Mouse (Mus musculus) E14TG2a.4 (cell line): ENCODE measurements around the gene Ube2h.

ENCODE experiments used
- H3K27me3 ChIP-seq: 2 replicates; pipeline ENCODE4 v1.6.1; 2014; ENCODE audit warnings: low read length, control low read depth; ENCODE audit not compliant: insufficient read depth
- H3K36me3 ChIP-seq: 2 replicates; pipeline ENCODE4 v1.6.1; 2014; ENCODE audit warnings: low read length, control low read depth; ENCODE audit not compliant: insufficient read depth
- H3K4me1 ChIP-seq: replicated peaks from 2 replicates; pipeline ENCODE4 v1.6.1; 2014; ENCODE audit warnings: low read depth, low read length, control low read depth
- H3K4me3 ChIP-seq: replicated peaks from 2 replicates; pipeline ENCODE4 v1.5.1; 2014; ENCODE audit warnings: mild to moderate bottlenecking, low read length
- H3K9me3 ChIP-seq: 2 replicates; pipeline ENCODE4 v1.6.1; 2014; ENCODE audit warnings: low read length, control low read depth
- CTCF ChIP-seq: conservative IDR thresholded peaks from 2 replicates; pipeline ENCODE4 v1.5.1; 2014; ENCODE audit warnings: low read length
- NANOG ChIP-seq: IDR thresholded peaks from 2 replicates; pipeline ENCODE4 v1.6.1; 2014; ENCODE audit warnings: borderline replicate concordance, low read length, mixed read lengths
- POU5F1 ChIP-seq: IDR thresholded peaks from 2 replicates; pipeline ENCODE4 v1.6.1; 2014; ENCODE audit warnings: low read length, borderline replicate concordance

Ube2h gene

DNA sequence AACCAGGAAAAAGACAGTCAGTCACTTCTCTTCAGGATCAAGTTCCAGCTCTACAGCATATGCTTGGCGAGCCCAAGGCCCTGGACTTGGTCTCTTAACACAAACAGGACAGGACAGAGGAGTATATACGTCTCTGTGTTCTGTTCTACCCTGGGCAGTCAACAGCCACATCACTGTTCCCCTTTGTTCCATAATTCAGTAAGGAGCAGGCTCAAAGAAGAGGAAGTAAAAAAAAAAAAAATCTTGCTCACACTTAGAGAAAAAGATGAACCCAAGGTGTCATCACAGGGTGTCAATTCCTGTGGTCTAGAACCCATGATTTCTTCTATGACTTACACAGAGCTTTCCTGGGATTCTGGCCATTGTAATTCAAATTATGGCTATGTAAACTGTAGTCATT lies 75.4 kb downstream of the Ube2h start:
- no peak overlapping the region for H3K4me3 ChIP-seq
- H3K36me3 ChIP-seq, result no peaks in the 10 kb centered on the region; the same call in 1 of the 2 replicates
- no peaks in the 10 kb centered on the region for H3K9me3 ChIP-seq
- peaks cover 20% of the 10 kb centered on the region for H3K4me1 ChIP-seq
- H3K27me3 ChIP-seq, result no peaks in the 10 kb centered on the region
- TF ChIP-seq POU5F1 (no peak), NANOG (no peak), CTCF (no peak)

GRCm38 (mm10) chr6:30228353-30228752 lies 76.0 kb downstream of the Ube2h start:
- no peaks in the 10 kb centered on the region for H3K27me3 ChIP-seq
- no peak overlapping the region for H3K4me3 ChIP-seq
- no peak for TF ChIP-seq POU5F1
- no peak for TF ChIP-seq CTCF
- no peak for TF ChIP-seq NANOG
- peaks cover 20% of the 10 kb centered on the region for H3K4me1 ChIP-seq
- no peaks in the 10 kb centered on the region for H3K9me3 ChIP-seq
- no peaks in the 10 kb centered on the region for H3K36me3 ChIP-seq

DNA sequence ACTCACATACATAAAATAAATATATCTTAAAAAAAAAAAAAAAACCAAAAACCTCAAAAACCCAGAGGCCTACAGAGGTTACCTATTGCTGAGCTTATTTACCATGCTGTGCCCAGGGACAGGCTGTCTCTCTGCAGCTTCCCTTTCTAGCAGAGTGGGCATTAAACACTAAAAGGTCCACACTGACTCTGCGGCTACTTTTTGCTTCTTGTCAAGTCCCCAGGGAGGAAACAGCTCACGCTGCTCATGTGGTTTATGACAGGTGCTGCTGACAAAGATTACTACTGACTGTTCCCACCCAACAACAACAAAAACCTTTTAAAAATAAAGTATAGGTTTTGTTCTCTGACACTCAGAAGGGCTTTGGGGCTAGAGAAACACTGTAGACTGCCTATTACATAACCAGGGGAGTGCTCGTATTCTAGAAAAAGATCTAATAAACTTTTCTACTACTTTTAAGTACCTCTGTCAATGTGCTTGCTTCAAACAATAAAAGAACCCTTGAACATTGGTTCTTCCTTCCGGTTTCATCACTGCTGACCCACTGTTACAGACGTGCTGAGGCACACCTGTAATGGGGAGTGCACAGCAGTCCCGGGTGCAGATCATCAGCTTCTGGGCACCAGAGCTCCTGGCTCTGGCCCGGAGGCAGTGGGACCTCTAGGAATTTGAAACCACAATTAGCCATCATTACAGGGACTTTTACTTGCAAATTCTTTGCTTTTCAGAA lies 77.2 kb downstream of the Ube2h start:
- no peak overlapping the region for H3K4me3 ChIP-seq
- peaks cover 23% of the 10 kb centered on the region for H3K4me1 ChIP-seq
- TF ChIP-seq CTCF, result no peak
- TF ChIP-seq POU5F1, result no peak
- no peak for TF ChIP-seq NANOG
- no peaks in the 10 kb centered on the region for H3K27me3 ChIP-seq
- H3K36me3 ChIP-seq, result no peaks in the 10 kb centered on the region
- H3K9me3 ChIP-seq, result no peaks in the 10 kb centered on the region

DNA sequence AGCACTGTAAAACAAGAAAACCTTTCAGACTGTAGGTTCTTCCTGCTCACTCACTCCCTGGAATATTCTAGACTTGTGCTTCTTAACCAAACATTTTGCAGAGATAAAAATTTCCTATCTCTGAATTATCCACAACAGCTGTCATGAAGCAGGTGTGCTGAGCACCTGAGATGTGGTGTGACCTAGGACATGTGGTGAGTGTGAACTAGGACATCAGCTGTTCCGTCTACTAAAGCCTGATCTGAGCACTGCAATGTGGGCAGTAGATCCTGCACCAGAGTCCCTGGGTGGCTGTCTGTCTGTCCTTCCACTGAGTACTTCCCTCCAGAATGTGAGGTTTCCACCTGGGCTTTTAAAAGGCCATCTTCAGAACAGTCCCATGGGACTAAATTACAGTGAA lies 79.6 kb downstream of the Ube2h start:
- Histone ChIP-seq H3K36me3 (peaks cover 8% of the 10 kb centered on the region), H3K4me1 (peaks cover 31% of the 10 kb centered on the region), H3K27me3 (no peaks in the 10 kb centered on the region), H3K9me3 (no peaks in the 10 kb centered on the region), H3K4me3 (no peak overlapping the region)
- TF ChIP-seq CTCF, result no peak
- no peak for TF ChIP-seq NANOG
- no peak for TF ChIP-seq POU5F1

- no peak overlapping the region for H3K4me3 ChIP-seq
- H3K9me3 ChIP-seq, result no peaks in the 10 kb centered on the region
- peaks cover 14% of the 10 kb centered on the region for H3K36me3 ChIP-seq
- H3K4me1 ChIP-seq, result peaks cover 17% of the 10 kb centered on the region
- H3K27me3 ChIP-seq, result no peaks in the 10 kb centered on the region
- no peak for TF ChIP-seq CTCF
- TF ChIP-seq POU5F1, result no peak
- no peak for TF ChIP-seq NANOG
These were observed 82.0 kb downstream of the Ube2h start for GRCm38 (mm10) chr6:30222321-30222720.

DNA sequence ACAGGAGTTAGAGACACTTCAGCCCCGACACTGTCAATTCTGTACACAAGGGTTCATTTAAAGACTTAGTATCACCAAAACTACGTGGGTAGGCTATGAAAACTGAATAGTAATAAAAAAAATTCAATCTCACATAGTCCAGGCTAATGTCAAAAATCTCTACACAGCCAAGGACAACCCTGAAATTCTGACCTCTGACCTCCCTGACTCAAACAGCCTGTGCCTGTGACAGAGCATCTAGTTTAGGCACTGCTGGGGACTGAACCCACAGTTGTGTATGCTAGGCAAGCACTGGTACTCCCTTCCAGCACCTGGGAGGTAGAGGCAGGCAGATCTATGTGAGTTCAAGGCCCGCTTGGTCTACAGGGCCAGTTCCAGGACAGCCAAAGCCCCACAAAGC lies 86.8 kb downstream of the Ube2h start:
- H3K36me3 ChIP-seq, result peaks cover 22% of the 10 kb centered on the region
- H3K27me3 ChIP-seq, result no peaks in the 10 kb centered on the region
- no peak for TF ChIP-seq CTCF
- TF ChIP-seq POU5F1, result no peak
- TF ChIP-seq NANOG, result no peak
- peaks cover 13% of the 10 kb centered on the region for H3K4me1 ChIP-seq
- no peaks in the 10 kb centered on the region for H3K9me3 ChIP-seq
- no peak overlapping the region for H3K4me3 ChIP-seq

DNA sequence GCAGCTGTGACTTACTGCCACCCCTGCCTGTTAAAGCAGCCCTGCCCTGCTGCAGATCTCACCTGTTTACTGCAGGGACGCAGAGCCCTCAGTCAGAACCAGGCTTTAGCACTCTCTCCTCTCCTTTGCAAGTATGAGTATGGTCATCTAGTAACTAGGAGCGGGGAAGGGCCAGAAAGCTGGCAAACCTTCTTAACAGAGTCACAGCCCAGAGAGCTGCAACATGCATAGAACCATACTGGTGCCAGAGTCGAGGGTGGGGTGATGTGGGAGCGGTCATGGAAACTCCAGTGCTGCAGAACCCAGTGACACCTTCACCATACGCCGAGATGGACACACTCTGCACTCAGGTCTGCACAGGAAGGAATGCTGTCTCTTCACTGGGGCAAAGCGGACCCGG lies 91.9 kb downstream of the Ube2h start:
- Histone ChIP-seq H3K36me3 (0 out of 2 replicates have a peak, but pooled peaks cover 8% of the 10 kb centered on the region), H3K4me1 (peaks cover 35% of the 10 kb centered on the region)

DNA sequence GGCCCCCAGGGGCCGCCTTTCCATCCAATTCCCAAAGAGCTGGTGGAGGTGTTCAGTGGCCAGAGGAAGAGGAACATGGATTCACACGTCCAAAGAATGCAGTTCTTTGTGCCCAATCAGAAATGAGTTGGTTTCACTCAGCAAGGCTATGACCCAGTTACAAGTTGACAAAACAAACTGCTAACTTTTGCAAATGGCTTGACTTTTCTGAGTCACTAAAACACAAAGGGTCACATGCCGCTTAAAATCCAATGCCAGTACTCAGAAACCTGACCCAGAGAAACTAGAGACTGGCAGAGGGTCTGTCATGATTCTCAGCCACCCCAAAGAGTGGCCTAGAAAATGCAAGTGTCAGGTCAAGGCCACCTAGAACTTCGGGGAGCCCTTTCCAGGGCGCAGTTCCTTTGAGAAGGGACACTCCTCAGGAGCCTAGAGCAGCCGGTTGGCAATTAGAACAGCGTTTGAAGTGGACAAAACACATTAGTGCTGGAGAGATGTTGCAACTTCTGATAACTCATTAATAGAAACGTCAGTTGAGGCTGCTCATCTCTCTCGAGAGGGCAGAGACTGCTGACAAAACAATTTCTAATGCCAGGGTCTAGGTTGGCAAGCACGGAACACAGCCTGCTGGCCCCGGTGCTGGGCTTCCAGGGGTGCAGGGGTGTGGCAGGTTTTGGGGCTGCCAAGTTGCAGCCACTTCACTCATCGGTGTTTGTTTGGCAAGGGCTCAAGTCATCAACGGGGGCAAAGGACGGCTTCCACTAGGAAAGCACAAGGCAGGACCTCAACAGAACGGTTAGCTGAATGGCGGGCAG lies 92.5 kb downstream of the Ube2h start:
- Histone ChIP-seq H3K4me3 (no peak overlapping the region), H3K4me1 (peaks cover 35% of the 10 kb centered on the region), H3K27me3 (no peaks in the 10 kb centered on the region), H3K9me3 (no peaks in the 10 kb centered on the region), H3K36me3 (0 out of 2 replicates have a peak, but pooled peaks cover 8% of the 10 kb centered on the region)
- TF ChIP-seq NANOG, result no peak
- TF ChIP-seq POU5F1, result no peak
- no peak for TF ChIP-seq CTCF

More for the DNA sequence above, 91.9 kb downstream of the Ube2h start:
- Histone ChIP-seq H3K9me3 (no peaks in the 10 kb centered on the region), H3K4me3 (no peak overlapping the region), H3K27me3 (no peaks in the 10 kb centered on the region)
- no peak for TF ChIP-seq CTCF
- no peak for TF ChIP-seq NANOG
- TF ChIP-seq POU5F1, result no peak

- Histone ChIP-seq H3K4me1 (peaks cover 43% of the 10 kb centered on the region), H3K9me3 (no peaks in the 10 kb centered on the region), H3K4me3 (no peak overlapping the region), H3K36me3 (0 out of 2 replicates have a peak, but pooled peaks cover 8% of the 10 kb centered on the region), H3K27me3 (no peaks in the 10 kb centered on the region)
- TF ChIP-seq NANOG (no peak), CTCF (peak; percentile 86)
These were observed 93.6 kb downstream of the Ube2h start for GRCm38 (mm10) chr6:30210788-30211187.
